Mouse (Mus musculus) lung, postnatal 0 days (tissue): ENCODE results near the gene Rab11a.
A peak's percentile ranks its signal among the peaks of the same experiment; 100 is the strongest.

Source experiments
- CTCF ChIP-seq: IDR thresholded peaks from 2 replicates; pipeline ENCODE4 v1.5.1; 2016; ENCODE audit warnings: antibody characterized with exemption, mild to moderate bottlenecking
- EP300 ChIP-seq: IDR thresholded peaks from 2 replicates; pipeline ENCODE4 v1.6.1; 2016; ENCODE audit warnings: antibody characterized with exemption, mild to moderate bottlenecking, control low read depth

DNA sequence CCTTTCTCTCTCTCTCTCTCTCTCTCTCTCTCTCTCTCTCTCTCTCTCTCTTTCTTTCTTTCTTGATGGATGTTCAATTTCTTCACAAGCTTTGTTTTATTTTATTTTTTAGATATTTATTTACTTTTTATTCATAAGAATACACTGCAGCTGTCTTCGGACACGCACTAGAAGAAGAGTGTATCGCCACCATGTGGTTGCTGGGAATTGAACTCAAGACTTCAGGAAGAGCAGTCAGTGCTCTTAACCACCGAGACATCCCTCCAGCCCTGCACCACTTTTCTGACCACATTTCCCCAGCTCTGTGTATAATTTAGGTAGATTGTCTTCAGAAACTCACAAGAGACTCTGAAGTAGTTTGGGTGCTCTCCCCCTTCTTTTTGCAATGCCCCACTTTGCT, 36.4 kb upstream of the Rab11a start:
- TF ChIP-seq CTCF: peak; percentile 34
- TF ChIP-seq EP300: no peak
